Mouse (Mus musculus) intestine, embryonic 16.5 days (tissue): ENCODE data around the gene Tm9sf4. TPM values are rescaled to one million over a fixed set of nuclear protein-coding genes. Genes with fewer than 3 reads are reported as not detected.

Experiments
- ATAC-seq: fragments of 200-750 bp; cut with Nextera tagmentation; 2 replicates; pipeline ENCODE4 v1.8.0; 2017; ENCODE audit warnings: moderate TSS enrichment, moderate library complexity
- H3K27ac ChIP-seq: fragments of 300-500 bp; sonication (generic); 2 replicates; pipeline ENCODE4 v1.5.1; 2014; ENCODE audit warnings: mild to moderate bottlenecking, low read length
- H3K27me3 ChIP-seq: fragments of 300-500 bp; sonication (generic); replicated peaks from 2 replicates; pipeline ENCODE4 v1.6.1; 2014; ENCODE audit warnings: low read length, control low read depth, mixed read lengths; ENCODE audit not compliant: control insufficient read depth, insufficient read depth
- H3K36me3 ChIP-seq: fragments of 300-500 bp; sonication (generic); 2 replicates; pipeline ENCODE4 v1.6.1; 2014; ENCODE audit warnings: low read length, control low read depth; ENCODE audit not compliant: control insufficient read depth, insufficient read depth
- H3K4me1 ChIP-seq: fragments of 300-500 bp; sonication (generic); 2 replicates; pipeline ENCODE4 v1.6.1; 2014; ENCODE audit warnings: low read length, control low read depth, mixed read lengths; ENCODE audit not compliant: control insufficient read depth, insufficient read depth
- H3K4me2 ChIP-seq: fragments of 300-500 bp; sonication (generic); 2 replicates; pipeline ENCODE4 v1.6.1; 2014; ENCODE audit warnings: low read depth, low read length, control low read depth
- H3K4me3 ChIP-seq: fragments of 300-500 bp; sonication (generic); 2 replicates; pipeline ENCODE4 v1.5.1; 2014; ENCODE audit warnings: mild to moderate bottlenecking, low read length
- H3K9ac ChIP-seq: fragments of 300-500 bp; sonication (generic); 2 replicates; pipeline ENCODE4 v1.6.1; 2014; ENCODE audit warnings: low read depth, low read length
- H3K9me3 ChIP-seq: fragments of 300-500 bp; sonication (generic); 2 replicates; pipeline ENCODE4 v1.6.1; 2016; ENCODE audit warnings: low read length, control low read depth; ENCODE audit not compliant: control insufficient read depth
- WGBS: fragments of 180-500 bp; shearing (Covaris S2); extraction: QIAGEN DNeasy Blood & Tissue Kit; methylation state at CpG from one replicate; pipeline ENCODE4 v1.1.7; 2014; 5-methylcytosine and 5-hydroxymethylcytosine counted together
- polyA plus RNA-seq: library from polyadenylated mRNA; unstranded; fragments of >200 nt; fragmentation: Nextera tagmentation; extraction: Ambion mirVana; gene quantifications from 2 replicates; pipeline ENCODE4 v1.2.1, GENCODE M21; 2015

The Tm9sf4 gene
- polyA plus RNA-seq, 1 experiment from 2014 or later: 101 TPM

DNA sequence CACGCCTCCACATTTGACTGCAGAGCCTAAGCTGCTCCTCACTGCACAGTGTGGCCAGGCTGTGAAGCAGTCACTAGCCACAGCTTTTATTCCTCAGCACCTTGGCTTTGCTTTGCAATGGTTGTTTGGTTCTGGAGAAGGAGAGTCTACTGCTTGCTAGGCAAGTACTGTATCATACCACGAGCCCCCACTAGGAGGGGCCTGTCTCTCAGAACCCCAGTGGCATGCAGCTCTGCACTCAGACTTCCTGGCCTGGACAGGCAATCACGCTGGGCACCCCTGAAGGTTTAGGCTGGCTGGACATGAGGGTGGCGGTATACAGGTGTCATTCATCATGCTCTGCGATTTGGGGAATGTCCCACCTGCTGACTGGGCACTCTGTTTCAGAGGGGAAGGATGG, 26.9 kb upstream of the Tm9sf4 start:
- ATAC-seq: no peak
- Histone ChIP-seq H3K4me3 (no peak overlapping the region), H3K9ac (no peak overlapping the region), H3K27ac (no peak overlapping the region), H3K27me3 (no peaks in the 10 kb centered on the region), H3K9me3 (no peaks in the 10 kb centered on the region), H3K4me2 (no peak overlapping the region), H3K36me3 (no peaks in the 10 kb centered on the region), H3K4me1 (no peaks in the 10 kb centered on the region)
- WGBS: 32% methylated on average over 5 of the region's 5 CpGs

DNA sequence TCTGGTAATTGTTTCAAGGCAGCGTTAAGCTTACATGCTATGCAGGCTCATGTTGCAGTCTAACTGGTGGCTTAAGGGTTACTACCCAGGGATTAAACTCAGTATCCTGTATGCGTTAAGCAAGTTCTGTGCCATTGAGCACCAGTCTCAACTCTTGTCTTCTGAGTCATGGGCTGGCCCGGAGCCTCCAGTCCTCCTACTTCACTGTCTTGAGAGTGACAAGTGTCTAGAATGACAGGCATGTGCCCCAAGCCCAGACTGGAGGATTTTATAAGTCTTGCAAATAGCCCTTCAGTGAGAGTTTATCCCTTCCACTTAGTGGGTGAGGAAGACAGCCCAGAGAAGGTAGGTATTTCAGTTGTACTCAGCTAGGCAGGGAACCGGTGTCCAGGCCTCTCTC, 24.9 kb upstream of the Tm9sf4 start:
- Histone ChIP-seq H3K4me2 (no peak overlapping the region), H3K4me1 (no peaks in the 10 kb centered on the region), H3K9me3 (no peaks in the 10 kb centered on the region), H3K36me3 (no peaks in the 10 kb centered on the region), H3K9ac (no peak overlapping the region), H3K27ac (no peak overlapping the region), H3K4me3 (no peak overlapping the region), H3K27me3 (no peaks in the 10 kb centered on the region)
- ATAC-seq: no peak
- 72% methylated on average over 4 of the region's 4 CpGs for WGBS

DNA sequence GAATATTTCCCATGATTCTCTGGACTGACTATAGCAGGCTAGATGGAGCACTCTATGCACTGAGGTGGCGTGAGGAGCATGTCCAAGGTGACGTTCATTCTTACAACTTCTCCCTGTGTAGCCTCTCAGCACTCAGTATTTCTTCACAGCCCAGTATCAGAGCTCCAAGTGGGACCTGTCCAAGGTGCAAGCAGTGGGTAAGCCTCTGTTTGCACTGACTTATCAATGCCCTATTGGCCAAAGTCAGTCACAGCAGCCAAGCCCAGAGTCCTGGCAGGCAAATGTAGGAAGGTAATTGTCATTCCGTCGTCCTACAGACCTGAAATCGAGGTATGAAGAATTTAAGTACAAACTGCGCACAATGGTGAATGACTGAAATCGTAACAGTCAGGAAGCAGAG, 21.9 kb upstream of the Tm9sf4 start:
- H3K27ac ChIP-seq: no peak overlapping the region
- no peaks in the 10 kb centered on the region for H3K36me3 ChIP-seq
- H3K9ac ChIP-seq: no peak overlapping the region
- no peaks in the 10 kb centered on the region for H3K9me3 ChIP-seq
- no peak overlapping the region for H3K4me3 ChIP-seq
- H3K4me2 ChIP-seq: no peak overlapping the region
- 0 out of 2 replicates have a peak, but pooled peaks have one; percentile 33 for ATAC-seq
- H3K27me3 ChIP-seq: no peaks in the 10 kb centered on the region
- no peaks in the 10 kb centered on the region for H3K4me1 ChIP-seq
- WGBS: 73% methylated on average over 7 of the region's 7 CpGs

DNA sequence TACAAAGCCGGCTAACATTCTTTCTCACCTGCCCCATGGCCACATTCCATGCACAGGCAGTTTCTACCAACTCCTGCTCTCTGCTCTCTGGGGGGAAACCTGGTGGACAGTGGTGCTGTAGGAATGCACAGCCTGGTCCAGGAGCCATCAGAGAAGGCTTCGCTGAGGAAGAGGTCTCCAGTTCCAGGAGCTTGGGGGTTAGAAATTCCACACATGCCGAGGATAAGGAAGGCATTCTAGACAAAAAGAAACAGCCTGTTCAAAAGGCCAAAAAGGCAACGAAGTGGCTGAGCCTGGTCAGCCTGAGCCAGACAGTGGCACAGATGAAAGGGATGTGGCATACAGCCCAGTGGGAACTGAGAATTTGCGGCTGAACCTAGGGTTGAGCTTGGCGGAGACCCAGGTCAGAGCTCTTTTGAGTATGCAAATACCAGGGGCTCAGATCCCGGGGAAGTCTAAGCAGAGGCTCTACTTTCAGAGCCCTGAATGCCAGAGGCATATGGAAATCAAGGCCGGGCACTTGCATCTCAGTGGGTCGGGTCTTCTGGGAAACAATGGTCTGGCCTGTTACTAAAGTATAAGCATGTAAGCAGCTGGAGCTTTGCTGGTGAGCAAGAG, 21.0 kb upstream of the Tm9sf4 start:
- no peaks in the 10 kb centered on the region for H3K36me3 ChIP-seq
- no peaks in the 10 kb centered on the region for H3K27me3 ChIP-seq
- H3K9ac ChIP-seq: no peak overlapping the region
- ATAC-seq: no peak
- H3K9me3 ChIP-seq: no peaks in the 10 kb centered on the region
- H3K27ac ChIP-seq: no peak overlapping the region
- no peak overlapping the region for H3K4me2 ChIP-seq
- WGBS: 22% methylated on average over 9 of the region's 9 CpGs
- no peaks in the 10 kb centered on the region for H3K4me1 ChIP-seq
- no peak overlapping the region for H3K4me3 ChIP-seq

DNA sequence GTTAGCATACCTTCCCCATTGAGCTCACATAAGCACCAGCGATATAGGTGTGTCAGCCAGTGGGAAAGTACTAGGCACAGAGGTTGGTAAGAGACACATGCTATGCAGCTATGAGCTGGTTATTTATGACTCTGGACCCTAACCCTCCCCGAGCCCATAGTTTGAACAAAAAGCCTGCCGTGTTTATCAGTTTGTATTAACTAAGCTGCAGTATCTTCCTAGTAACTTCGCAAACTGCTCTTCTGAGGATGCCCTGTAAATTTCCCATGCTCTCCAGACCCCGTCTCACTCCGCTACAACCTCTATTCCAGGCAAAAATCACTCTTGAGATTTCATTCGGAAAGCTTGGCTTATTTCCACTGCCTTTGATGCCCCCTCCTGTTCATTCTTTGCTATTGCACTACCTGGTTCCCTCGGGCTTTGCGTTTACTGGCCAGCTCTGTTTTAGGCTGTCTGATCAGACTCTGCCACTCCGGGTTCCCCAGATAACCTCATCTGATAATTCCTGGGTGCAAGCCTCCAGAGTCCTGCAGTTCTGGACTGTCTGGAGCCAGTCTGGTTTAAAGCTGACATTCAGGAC, 18.4 kb upstream of the Tm9sf4 start:
- WGBS: 25% methylated on average over 10 of the region's 10 CpGs
- no peak overlapping the region for H3K4me2 ChIP-seq
- H3K36me3 ChIP-seq: no peaks in the 10 kb centered on the region
- no peak overlapping the region for H3K27ac ChIP-seq
- no peak overlapping the region for H3K4me3 ChIP-seq
- no peaks in the 10 kb centered on the region for H3K27me3 ChIP-seq
- no peaks in the 10 kb centered on the region for H3K4me1 ChIP-seq
- no peaks in the 10 kb centered on the region for H3K9me3 ChIP-seq
- ATAC-seq: no peak
- H3K9ac ChIP-seq: no peak overlapping the region

DNA sequence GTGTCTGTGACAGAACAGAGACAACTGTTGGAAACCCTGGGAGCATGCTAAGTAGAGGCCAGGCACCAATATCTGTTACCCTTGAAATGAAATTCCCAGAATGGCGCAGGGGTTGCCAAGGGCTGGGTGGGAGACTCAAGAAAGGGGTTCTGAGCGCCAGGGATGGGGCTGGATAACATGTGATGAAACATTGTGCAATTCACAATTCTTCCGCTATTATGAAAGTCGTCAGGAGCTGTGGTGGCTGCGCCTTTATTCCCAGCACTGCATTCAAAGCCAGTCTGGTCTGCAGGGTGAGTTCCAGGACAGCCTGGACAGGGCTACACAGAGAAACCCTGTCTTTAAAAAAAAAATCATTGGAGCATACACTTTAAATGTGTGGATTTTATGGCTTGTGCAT, 15.8 kb upstream of the Tm9sf4 start:
- H3K4me1 ChIP-seq: no peaks in the 10 kb centered on the region
- 69% methylated on average over 5 of the region's 5 CpGs for WGBS
- ATAC-seq: no peak
- no peak overlapping the region for H3K4me3 ChIP-seq
- no peak overlapping the region for H3K4me2 ChIP-seq
- no peak overlapping the region for H3K27ac ChIP-seq
- no peaks in the 10 kb centered on the region for H3K27me3 ChIP-seq
- H3K36me3 ChIP-seq: no peaks in the 10 kb centered on the region
- H3K9ac ChIP-seq: no peak overlapping the region
- no peaks in the 10 kb centered on the region for H3K9me3 ChIP-seq

DNA sequence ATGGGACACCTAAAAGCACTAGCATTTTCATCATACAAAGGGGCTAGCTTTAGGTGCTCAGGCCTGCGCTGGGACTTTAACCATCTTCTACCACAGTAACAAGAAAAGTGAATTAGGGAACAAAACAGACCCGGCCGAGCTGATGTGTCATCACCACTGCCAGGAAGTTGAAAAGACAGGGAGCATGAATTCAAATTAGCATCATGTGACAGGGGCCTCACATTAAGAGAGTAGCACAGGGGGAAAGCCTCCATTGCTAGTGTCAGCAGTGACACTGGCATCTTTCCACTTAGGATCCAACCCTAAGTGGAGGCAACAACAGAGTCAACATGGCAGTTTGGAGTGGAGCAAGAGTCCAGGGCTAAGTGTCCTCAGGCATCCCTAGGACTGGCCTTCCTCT, 13.9 kb upstream of the Tm9sf4 start:
- Histone ChIP-seq H3K27ac (no peak overlapping the region), H3K9me3 (no peaks in the 10 kb centered on the region), H3K9ac (no peak overlapping the region), H3K36me3 (no peaks in the 10 kb centered on the region), H3K4me1 (no peaks in the 10 kb centered on the region), H3K4me2 (no peak overlapping the region), H3K4me3 (no peak overlapping the region), H3K27me3 (no peaks in the 10 kb centered on the region)
- WGBS: 76% methylated on average over 3 of the region's 3 CpGs
- no peak for ATAC-seq

DNA sequence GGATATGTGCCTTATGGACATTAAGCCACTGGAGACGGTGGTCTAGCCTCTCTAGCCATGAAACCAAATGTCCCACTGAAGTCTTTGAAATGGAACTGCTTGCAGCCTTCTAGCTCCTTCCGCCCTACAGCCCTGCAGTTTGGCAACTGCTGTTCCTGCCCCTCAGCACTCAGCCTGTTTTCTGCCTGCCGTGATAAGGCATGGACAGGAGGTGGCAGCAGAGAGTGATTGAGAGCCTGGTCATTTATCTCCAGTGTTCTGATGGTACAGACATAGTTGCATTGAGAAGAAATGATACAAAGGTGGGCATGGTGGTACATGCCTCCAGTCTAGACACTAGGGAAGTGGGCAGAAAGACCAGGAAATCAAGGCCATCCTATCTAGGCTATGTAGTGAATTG, 13.4 kb upstream of the Tm9sf4 start:
- Histone ChIP-seq H3K27ac (no peak overlapping the region), H3K9ac (no peak overlapping the region), H3K4me2 (no peak overlapping the region), H3K4me3 (no peak overlapping the region), H3K36me3 (no peaks in the 10 kb centered on the region), H3K4me1 (peaks cover 1% of the 10 kb centered on the region; the same call in 1 of the 2 replicates), H3K9me3 (no peaks in the 10 kb centered on the region), H3K27me3 (no peaks in the 10 kb centered on the region)
- peak; percentile 29; the same call in 1 of the 2 replicates for ATAC-seq
- 24% methylated on average over 3 of the region's 3 CpGs for WGBS

DNA sequence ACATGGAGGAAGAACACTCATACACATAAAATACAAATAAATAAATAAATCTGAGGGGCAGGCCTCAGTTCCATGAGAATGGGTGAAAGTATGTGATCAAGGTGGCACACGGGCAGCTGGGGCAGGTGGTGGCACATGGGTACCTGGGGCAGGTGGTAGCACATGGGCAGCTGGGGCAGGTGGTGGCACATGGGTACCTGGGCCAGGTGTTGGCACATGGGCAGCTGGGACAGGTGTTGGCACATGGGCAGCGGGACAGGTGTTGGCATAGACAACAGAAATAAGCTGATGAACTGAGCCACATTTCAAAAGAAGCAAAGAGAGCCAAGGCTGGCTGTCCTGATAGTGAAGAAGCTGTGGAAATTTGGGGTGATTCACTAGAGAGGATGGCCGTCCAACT, 11.4 kb upstream of the Tm9sf4 start:
- Histone ChIP-seq H3K27me3 (no peaks in the 10 kb centered on the region), H3K4me2 (no peak overlapping the region), H3K9ac (no peak overlapping the region), H3K27ac (no peak overlapping the region), H3K4me1 (peaks cover 5% of the 10 kb centered on the region; the same call in 1 of the 2 replicates), H3K9me3 (no peaks in the 10 kb centered on the region), H3K36me3 (no peaks in the 10 kb centered on the region), H3K4me3 (no peak overlapping the region)
- no peak for ATAC-seq
- 80% methylated on average over 3 of the region's 3 CpGs for WGBS

DNA sequence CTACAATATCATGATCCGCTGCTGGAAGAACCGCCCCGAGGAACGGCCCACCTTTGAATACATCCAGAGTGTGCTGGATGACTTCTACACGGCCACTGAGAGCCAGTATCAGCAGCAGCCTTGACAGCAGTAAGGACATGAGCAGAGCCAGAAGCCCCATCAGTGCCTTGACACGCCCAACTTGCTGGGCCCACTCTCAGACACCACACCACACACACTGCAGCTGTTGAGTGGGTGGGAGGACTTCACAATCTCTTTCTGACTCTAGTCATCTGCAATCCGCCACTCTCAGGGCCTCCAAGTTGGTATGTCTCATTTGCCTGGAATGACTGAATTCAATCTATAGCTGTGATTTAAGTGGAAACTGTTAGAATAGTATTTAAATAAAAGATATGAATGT, 10.1 kb upstream of the Tm9sf4 start:
- H3K27ac ChIP-seq: no peak overlapping the region
- ATAC-seq: no peak
- 70% methylated on average over 7 of the region's 7 CpGs for WGBS

More for the DNA sequence above, 10.1 kb upstream of the Tm9sf4 start:
- Histone ChIP-seq H3K4me3 (no peak overlapping the region), H3K4me1 (peaks cover 5% of the 10 kb centered on the region; the same call in 1 of the 2 replicates), H3K9me3 (no peaks in the 10 kb centered on the region), H3K9ac (no peak overlapping the region), H3K4me2 (no peak overlapping the region), H3K36me3 (no peaks in the 10 kb centered on the region), H3K27me3 (no peaks in the 10 kb centered on the region)
